Mouse (Mus musculus): ENCODE measurements around the gene Foxp1.

- TF ChIP-seq FLI1 (IDR thresholded peaks at IDR 0.05; ENCODE audit: low read length) (no peak), GATA1 (IDR thresholded peaks at IDR 0.05; ENCODE audit: borderline replicate concordance, low read length) (no peak)
Measured at GRCm38 (mm10) chr6:99167001-99167400, 355.5 kb downstream of the Foxp1 start.
